In genomic region chr6:86419239-86419638, GRCm38 (mm10) we compare ENCODE assay signal across 43 mouse cellular contexts. TPM values are rescaled to one million over a fixed set of nuclear protein-coding genes. Genes with fewer than 3 reads are reported as not detected.
"Had no signal": no experiment of that assay in that cellular context is flagged by ENCODE, and none has a peak within 500 bp of the region (broad histone marks: within the 10 kb centered on the region; RNA-seq: fewer than 3 reads in every experiment).

No protein-coding gene starts in this region.

- H3K4me1 ChIP-seq: heart, embryonic 10.5 days; heart, embryonic 12.5 days; heart, embryonic 13.5 days; heart, embryonic 15.5 days; hindbrain, embryonic 10.5 days; hindbrain, embryonic 12.5 days; hindbrain, embryonic 13.5 days; hindbrain, embryonic 15.5 days; intestine, embryonic 15.5 days; kidney, embryonic 15.5 days had no signal

- H3K4me2 ChIP-seq: heart, embryonic 11.5 days; heart, embryonic 12.5 days; heart, embryonic 13.5 days; heart, embryonic 15.5 days; hindbrain, embryonic 12.5 days; hindbrain, embryonic 13.5 days; hindbrain, embryonic 14.5 days; hindbrain, embryonic 15.5 days; intestine, embryonic 15.5 days; kidney, embryonic 15.5 days had no signal

- ATAC-seq: hindbrain, embryonic 16.5 days; inflammation-experienced regulatory T-cells, adult 6 months; intestine, embryonic 15.5 days; intestine, embryonic 16.5 days; intestine, postnatal 0 days had no signal

- H3K9ac ChIP-seq: heart, embryonic 12.5 days; heart, embryonic 13.5 days; heart, embryonic 15.5 days; hindbrain, embryonic 12.5 days; hindbrain, embryonic 13.5 days; hindbrain, embryonic 14.5 days; hindbrain, embryonic 15.5 days; intestine, embryonic 15.5 days; kidney, embryonic 15.5 days had no signal

- H3K9me3 ChIP-seq: heart, embryonic 10.5 days; heart, embryonic 12.5 days; heart, embryonic 13.5 days; heart, embryonic 15.5 days; hindbrain, embryonic 10.5 days; hindbrain, embryonic 12.5 days; hindbrain, embryonic 13.5 days; hindbrain, embryonic 15.5 days; intestine, embryonic 15.5 days; kidney, embryonic 15.5 days had no signal

- H3K27ac ChIP-seq: heart, embryonic 10.5 days; heart, embryonic 13.5 days; heart, embryonic 15.5 days; hindbrain, embryonic 10.5 days; hindbrain, embryonic 12.5 days; hindbrain, embryonic 13.5 days; hindbrain, embryonic 14.5 days; hindbrain, embryonic 15.5 days; intestine, embryonic 15.5 days; kidney, embryonic 15.5 days; kidney, postnatal 0 days; layer of hippocampus, adult 2 months; left cerebral cortex, adult 2 months had no signal

- H3K4me3 ChIP-seq: heart, embryonic 10.5 days; heart, embryonic 12.5 days; heart, embryonic 13.5 days; heart, embryonic 15.5 days; hindbrain, embryonic 10.5 days; hindbrain, embryonic 12.5 days; hindbrain, embryonic 13.5 days; hindbrain, embryonic 15.5 days; intestine, embryonic 15.5 days; kidney, embryonic 15.5 days; layer of hippocampus, adult 2 months; left cerebral cortex, adult 2 months had no signal

- DNase-seq: heart, postnatal 10 days; heart, postnatal 14 days; heart, postnatal 36 days; heart, postnatal 4 days; kidney, adult 11 months; kidney, adult 18-20 months; kidney, adult 2 months; kidney, adult 8-10 months; kidney, adult 9 months; kidney, postnatal 10 days; kidney, postnatal 14 days; kidney, postnatal 25 days; kidney, postnatal 36 days; kidney, postnatal 4 days; layer of hippocampus, adult 9-11 months; layer of hippocampus, postnatal 36 days had no signal

- H3K27me3 ChIP-seq: heart, embryonic 12.5 days; heart, embryonic 13.5 days; heart, embryonic 15.5 days; hindbrain, embryonic 12.5 days; hindbrain, embryonic 13.5 days; hindbrain, embryonic 15.5 days; intestine, embryonic 15.5 days; kidney, embryonic 15.5 days had no signal

RNA-seq across cellular contexts. Expression of gene Gm44790, which starts 7.2 kb away (rescaled TPM):
- total RNA-seq: heart, postnatal 14 days; heart, postnatal 36 days; heart, postnatal 4 days; hematopoietic stem cell, adult 5-6 weeks; layer of hippocampus, adult 2 months; layer of hippocampus, postnatal 10 days; left cerebral cortex, adult 2 months had no signal
- polyA plus RNA-seq: heart, embryonic 11.5 days; heart, embryonic 12.5 days; heart, embryonic 13.5 days; heart, embryonic 14.5 days; heart, embryonic 15.5 days; heart, postnatal 0 days; hindbrain, embryonic 10.5 days; hindbrain, embryonic 11.5 days; hindbrain, embryonic 12.5 days; hindbrain, embryonic 13.5 days; hindbrain, embryonic 14.5 days; hindbrain, embryonic 16.5 days; inflammation-experienced regulatory T-cells, adult 6 months; intestine, embryonic 14.5 days; intestine, embryonic 15.5 days; intestine, embryonic 16.5 days; intestine, postnatal 0 days; kidney, embryonic 14.5 days; kidney, embryonic 16.5 days; kidney, postnatal 0 days had no signal
